Mouse (Mus musculus) heart, postnatal 0 days (tissue): ENCODE measurements around the gene Aspscr1.

Source experiments
- CTCF ChIP-seq: IDR thresholded peaks from 2 replicates; pipeline ENCODE4 v1.5.1; 2016; ENCODE audit warnings: antibody characterized with exemption, control low read depth, low read depth
- EP300 ChIP-seq: IDR thresholded peaks from 2 replicates; pipeline ENCODE4 v1.6.1; 2016; ENCODE audit warnings: antibody characterized with exemption, low read depth

DNA sequence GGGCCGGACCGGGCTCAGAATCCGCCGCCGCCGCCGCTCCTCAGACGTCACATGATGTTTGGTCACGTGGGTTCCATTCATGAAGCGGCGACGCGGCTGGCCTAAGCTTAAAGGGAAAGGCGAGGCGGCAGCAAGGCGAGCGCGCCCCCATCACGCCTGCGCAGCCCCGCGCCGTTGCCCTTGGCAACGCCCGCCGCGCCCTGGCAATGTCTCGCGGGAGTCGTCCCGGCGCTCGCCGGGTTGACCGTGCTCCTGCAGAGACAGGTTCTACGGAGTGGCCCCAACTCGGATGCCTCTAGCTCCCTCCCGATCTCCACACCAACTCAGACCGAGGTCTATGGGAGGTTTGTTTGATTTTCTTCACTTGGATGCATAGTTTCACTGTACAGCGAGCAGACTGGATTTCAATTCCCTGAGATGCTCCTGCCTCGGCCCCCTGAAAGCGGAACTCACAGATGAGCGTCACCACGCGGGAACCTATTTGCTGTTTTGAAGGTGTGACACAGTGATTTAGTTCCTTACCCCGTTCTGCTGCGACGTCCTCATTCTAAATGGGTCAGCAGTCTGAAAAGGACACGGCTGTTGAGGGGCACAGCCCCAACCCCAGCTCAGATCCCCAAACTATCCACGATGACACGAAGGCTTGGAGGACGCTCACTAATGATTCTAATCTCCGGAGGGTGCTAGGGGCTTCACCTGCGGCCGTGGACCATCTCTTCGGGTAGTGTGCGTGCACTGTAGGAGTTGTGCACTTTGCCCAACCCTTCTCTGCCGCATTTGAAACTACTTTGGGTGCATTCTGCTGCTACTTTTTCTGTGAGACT is 39.0 kb upstream of the Aspscr1 start, which contains the start of gene Mafg:
- TF ChIP-seq EP300 (no peak), CTCF (no peak)
